Mouse (Mus musculus) limb, embryonic 13.5 days (tissue): Measurements from ENCODE around the gene Atf7ip. TPM values are rescaled to one million over a fixed set of nuclear protein-coding genes. Genes with fewer than 3 reads are reported as not detected.

Experiments
- ATAC-seq: fragments of 200-750 bp; cut with Nextera tagmentation; 2 replicates; pipeline ENCODE4 v1.8.0; 2017; ENCODE audit warnings: low read depth, moderate number of reproducible peaks, moderate TSS enrichment; ENCODE audit not compliant: low FRiP score
- H3K27ac ChIP-seq: fragments of 300-500 bp; sonication (generic); 2 replicates; pipeline ENCODE4 v1.5.1; 2015; ENCODE audit warnings: inconsistent platforms, mild to moderate bottlenecking, moderate library complexity
- H3K27me3 ChIP-seq: fragments of 300-500 bp; sonication (generic); 2 replicates; pipeline ENCODE4 v1.6.1; 2015; ENCODE audit warnings: mild to moderate bottlenecking, inconsistent platforms
- H3K36me3 ChIP-seq: fragments of 300-500 bp; sonication (generic); 2 replicates; pipeline ENCODE4 v1.6.1; 2015; ENCODE audit warnings: inconsistent platforms, mild to moderate bottlenecking, moderate library complexity
- H3K4me1 ChIP-seq: fragments of 300-500 bp; sonication (generic); 2 replicates; pipeline ENCODE4 v1.6.1; 2015; ENCODE audit warnings: inconsistent platforms
- H3K4me2 ChIP-seq: fragments of 300-500 bp; sonication (generic); replicated peaks from 2 replicates; pipeline ENCODE4 v1.6.1; 2015; ENCODE audit warnings: inconsistent platforms, mild to moderate bottlenecking, moderate library complexity
- H3K4me3 ChIP-seq: fragments of 300-500 bp; sonication (generic); 2 replicates; pipeline ENCODE4 v1.5.1; 2015; ENCODE audit warnings: moderate library complexity, mild to moderate bottlenecking, inconsistent platforms
- H3K9ac ChIP-seq: fragments of 300-500 bp; sonication (generic); 2 replicates; pipeline ENCODE4 v1.6.1; 2015; ENCODE audit warnings: mild to moderate bottlenecking, inconsistent platforms
- H3K9me3 ChIP-seq: fragments of 300-500 bp; sonication (generic); 2 replicates; pipeline ENCODE4 v1.6.1; 2016; ENCODE audit warnings: inconsistent platforms
- WGBS: fragments of 180-500 bp; shearing (Covaris S2); methylation state at CpG from one replicate; pipeline ENCODE4 v1.1.7; 2015; 5-methylcytosine and 5-hydroxymethylcytosine counted together
- polyA plus RNA-seq: library from polyadenylated mRNA; unstranded; fragments of >200 nt; fragmentation: Nextera tagmentation; extraction: Ambion mirVana; gene quantifications from 2 replicates; pipeline ENCODE4 v1.2.1, GENCODE M21; 2015

Atf7ip gene
- polyA plus RNA-seq, 1 experiment from 2014 or later = 40.4 TPM

- 80% methylated on average over 6 of the region's 6 CpGs for WGBS
- H3K4me3 ChIP-seq = no peak overlapping the region
- no peak overlapping the region for H3K4me2 ChIP-seq
- ATAC-seq = no peak
- H3K36me3 ChIP-seq = no peaks in the 10 kb centered on the region
- no peak overlapping the region for H3K9ac ChIP-seq
- peaks cover 29% of the 10 kb centered on the region for H3K4me1 ChIP-seq
- no peaks in the 10 kb centered on the region for H3K27me3 ChIP-seq
- no peak overlapping the region; the same call in 1 of the 2 replicates for H3K27ac ChIP-seq
- no peaks in the 10 kb centered on the region for H3K9me3 ChIP-seq
Measured at GRCm38 (mm10) chr6:136548796-136549195, 42.8 kb downstream of the Atf7ip start.

GRCm38 (mm10) chr6:136549606-136550005 lies 43.6 kb downstream of the Atf7ip start:
- 68% methylated on average over 3 of the region's 3 CpGs for WGBS
- no peak overlapping the region for H3K9ac ChIP-seq
- H3K4me1 ChIP-seq = peaks cover 30% of the 10 kb centered on the region
- no peak overlapping the region for H3K4me3 ChIP-seq
- ATAC-seq = no peak
- no peaks in the 10 kb centered on the region for H3K36me3 ChIP-seq
- H3K4me2 ChIP-seq = no peak overlapping the region
- no peaks in the 10 kb centered on the region for H3K27me3 ChIP-seq
- H3K9me3 ChIP-seq = no peaks in the 10 kb centered on the region
- H3K27ac ChIP-seq = peak overlapping the region; percentile 52

GRCm38 (mm10) chr6:136550596-136551304 lies 44.8 kb downstream of the Atf7ip start:
- WGBS = 47% methylated on average over 7 of the region's 7 CpGs
- peak; percentile 71 for ATAC-seq
- no peak overlapping the region; the same call in 1 of the 2 replicates for H3K4me2 ChIP-seq
- no peaks in the 10 kb centered on the region for H3K27me3 ChIP-seq
- no peak overlapping the region for H3K4me3 ChIP-seq
- H3K4me1 ChIP-seq = peaks cover 38% of the 10 kb centered on the region
- H3K9ac ChIP-seq = no peak overlapping the region
- H3K9me3 ChIP-seq = no peaks in the 10 kb centered on the region
- H3K27ac ChIP-seq = peak overlapping the region; percentile 52
- no peaks in the 10 kb centered on the region for H3K36me3 ChIP-seq

- no peaks in the 10 kb centered on the region for H3K27me3 ChIP-seq
- H3K9me3 ChIP-seq = no peaks in the 10 kb centered on the region
- no peak overlapping the region for H3K4me3 ChIP-seq
- peaks cover 38% of the 10 kb centered on the region for H3K4me1 ChIP-seq
- no peak overlapping the region for H3K9ac ChIP-seq
- H3K36me3 ChIP-seq = no peaks in the 10 kb centered on the region
- ATAC-seq = no peak
- H3K27ac ChIP-seq = no peak overlapping the region
- 86% methylated on average over 7 of the region's 7 CpGs for WGBS
- no peak overlapping the region for H3K4me2 ChIP-seq
Measured at GRCm38 (mm10) chr6:136551550-136552109, 45.7 kb downstream of the Atf7ip start.

GRCm38 (mm10) chr6:136553156-136553555 lies 47.2 kb downstream of the Atf7ip start:
- H3K4me3 ChIP-seq = no peak overlapping the region
- H3K36me3 ChIP-seq = peaks cover 7% of the 10 kb centered on the region; the same call in 1 of the 2 replicates
- ATAC-seq = no peak
- H3K27me3 ChIP-seq = no peaks in the 10 kb centered on the region
- peaks cover 33% of the 10 kb centered on the region for H3K4me1 ChIP-seq
- H3K9ac ChIP-seq = no peak overlapping the region
- no peak overlapping the region for H3K4me2 ChIP-seq
- WGBS = 81% methylated on average over 5 of the region's 5 CpGs
- H3K27ac ChIP-seq = peak overlapping the region; percentile 85
- H3K9me3 ChIP-seq = no peaks in the 10 kb centered on the region

GRCm38 (mm10) chr6:136553767-136554569 lies 48.0 kb downstream of the Atf7ip start:
- Histone ChIP-seq H3K9me3 (no peaks in the 10 kb centered on the region), H3K4me3 (no peak overlapping the region), H3K27me3 (no peaks in the 10 kb centered on the region), H3K4me2 (peak overlapping the region; percentile 7), H3K9ac (no peak overlapping the region), H3K36me3 (peaks cover 12% of the 10 kb centered on the region), H3K27ac (peak overlapping the region; percentile 85; the same call in 1 of the 2 replicates), H3K4me1 (peaks cover 26% of the 10 kb centered on the region)
- WGBS = 31% methylated on average over 11 of the region's 11 CpGs
- peak; percentile 89 for ATAC-seq

- Histone ChIP-seq H3K9ac (no peak overlapping the region), H3K4me1 (peaks cover 21% of the 10 kb centered on the region; the same call in 1 of the 2 replicates), H3K4me3 (no peak overlapping the region), H3K27me3 (no peaks in the 10 kb centered on the region), H3K9me3 (no peaks in the 10 kb centered on the region), H3K4me2 (no peak overlapping the region), H3K36me3 (peaks cover 21% of the 10 kb centered on the region), H3K27ac (peak overlapping the region; percentile 70)
- no peak for ATAC-seq
- WGBS = 81% methylated on average over 7 of the region's 7 CpGs
Measured at GRCm38 (mm10) chr6:136554774-136555522, 49.0 kb downstream of the Atf7ip start.

- peaks cover 20% of the 10 kb centered on the region; the same call in 1 of the 2 replicates for H3K4me1 ChIP-seq
- no peak overlapping the region for H3K9ac ChIP-seq
- peaks cover 27% of the 10 kb centered on the region for H3K36me3 ChIP-seq
- H3K27ac ChIP-seq = peak overlapping the region; percentile 70; the same call in 1 of the 2 replicates
- no peak overlapping the region for H3K4me3 ChIP-seq
- H3K9me3 ChIP-seq = no peaks in the 10 kb centered on the region
- WGBS = 72% methylated on average over 5 of the region's 5 CpGs
- no peak overlapping the region for H3K4me2 ChIP-seq
- peak; percentile 22; the same call in 1 of the 2 replicates for ATAC-seq
- H3K27me3 ChIP-seq = no peaks in the 10 kb centered on the region
Measured at GRCm38 (mm10) chr6:136555523-136555915, 49.6 kb downstream of the Atf7ip start.

GRCm38 (mm10) chr6:136558288-136559005 lies 52.5 kb downstream of the Atf7ip start:
- no peaks in the 10 kb centered on the region for H3K27me3 ChIP-seq
- 89% methylated on average over 8 of the region's 8 CpGs for WGBS
- no peak overlapping the region for H3K27ac ChIP-seq
- no peak overlapping the region for H3K9ac ChIP-seq
- ATAC-seq = no peak
- no peak overlapping the region for H3K4me2 ChIP-seq
- H3K9me3 ChIP-seq = no peaks in the 10 kb centered on the region
- H3K4me3 ChIP-seq = no peak overlapping the region
- H3K4me1 ChIP-seq = 0 out of 2 replicates have a peak, but pooled peaks cover 10% of the 10 kb centered on the region
- peaks cover 54% of the 10 kb centered on the region for H3K36me3 ChIP-seq

- Histone ChIP-seq H3K4me3 (no peak overlapping the region), H3K27me3 (no peaks in the 10 kb centered on the region), H3K9me3 (peaks cover 9% of the 10 kb centered on the region), H3K27ac (no peak overlapping the region), H3K4me2 (no peak overlapping the region), H3K36me3 (peaks cover 84% of the 10 kb centered on the region), H3K9ac (no peak overlapping the region), H3K4me1 (no peaks in the 10 kb centered on the region)
- WGBS = 91% methylated on average over 5 of the region's 5 CpGs
- ATAC-seq = no peak
Measured at GRCm38 (mm10) chr6:136566002-136566401, 60.0 kb downstream of the Atf7ip start.

GRCm38 (mm10) chr6:136590739-136591138 lies 84.8 kb downstream of the Atf7ip start:
- 90% methylated on average over 4 of the region's 4 CpGs for WGBS
- no peak for ATAC-seq
- Histone ChIP-seq H3K27ac (no peak overlapping the region), H3K9me3 (no peaks in the 10 kb centered on the region), H3K4me3 (no peak overlapping the region), H3K9ac (no peak overlapping the region), H3K4me1 (no peaks in the 10 kb centered on the region), H3K36me3 (peaks cover 75% of the 10 kb centered on the region), H3K4me2 (no peak overlapping the region), H3K27me3 (no peaks in the 10 kb centered on the region)
